In genomic region chr5:121711174-121711927, GRCm38 (mm10) we compare ENCODE assay signal across 8 mouse cellular contexts. TPM values are rescaled to one million over a fixed set of nuclear protein-coding genes. Genes with fewer than 3 reads are reported as not detected.
A peak's percentile ranks its signal among the peaks of the same experiment; 100 is the strongest.
DNase-seq lines count a peak whose midpoint lies in the region; ATAC-seq and TF ChIP-seq lines count a peak whose summit lies in the region.

Gene Atxn2 (plus strand): TSS chr5:121711337.

- DNase-seq in CD4-positive helper T cell, adult 2 months (ENCODE audit: low read depth, low spot score): peak; percentile 87
- DNase-seq in brain, embryonic 14.5 days (ENCODE audit: low read depth): peak; percentile 90
- peak; percentile 81 for DNase-seq in kidney, postnatal 0 days (ENCODE audit: low spot score)
- peak; percentile 87 for DNase-seq in liver, adult 2 months (ENCODE audit: extremely low read depth, low read depth, low spot score)
- peak; percentile 74 to 78 for DNase-seq in spleen, postnatal 36 days (ENCODE audit: low spot score in 2 of 2)

- ATAC-seq in heart, embryonic 12.5 days (ENCODE audit: insufficient number of reproducible peaks, low FRiP score): peak; percentile 89
- peak; percentile 87 for ATAC-seq in kidney, postnatal 0 days (replicated peaks; ENCODE audit: low FRiP score, low read depth)
- ATAC-seq in monocyte, adult 5-6 weeks (replicated peaks; ENCODE audit: insufficient number of reproducible peaks, low FRiP score, low TSS enrichment, poor library complexity, severe bottlenecking): peak; percentile 69

- TF ChIP-seq POLR2A in brain, embryonic 14.5 days (IDR thresholded peaks at IDR 0.05; ENCODE audit: borderline replicate concordance, extremely low read depth, insufficient read depth, insufficient read length, poor library complexity, severe bottlenecking): peak; percentile 96
- TF ChIP-seq POLR2A in liver, adult 2 months (IDR thresholded peaks at IDR 0.05; ENCODE audit: extremely low read depth, insufficient read depth, low read length): peak; percentile 77

- H3K4me2 ChIP-seq in heart, embryonic 12.5 days: peak within 1 kb of the TSS; percentile 88
- peak within 1 kb of the TSS; percentile 83 for H3K4me2 ChIP-seq in kidney, postnatal 0 days (ENCODE audit: low read length)

- H3K27me3 ChIP-seq in erythroblast, embryonic 14.5 days (ENCODE audit: control insufficient read depth): no peaks in the 10 kb centered on the region
- H3K27me3 ChIP-seq in heart, embryonic 12.5 days (replicated peaks): no peaks in the 10 kb centered on the region
- no peaks in the 10 kb centered on the region for H3K27me3 ChIP-seq in kidney, postnatal 0 days (ENCODE audit: insufficient read depth, low read length)
- H3K27me3 ChIP-seq in liver, adult 2 months (ENCODE audit: control insufficient read depth, insufficient read depth, low read length): no peaks in the 10 kb centered on the region

- H3K79me2 ChIP-seq in liver, adult 2 months (ENCODE audit: control insufficient read depth, insufficient read depth, low read length): peaks cover 27% of the 10 kb centered on the region

- no peaks in the 10 kb centered on the region for H3K9me3 ChIP-seq in erythroblast, embryonic 14.5 days (ENCODE audit: control insufficient read depth, low read length)
- H3K9me3 ChIP-seq in heart, embryonic 12.5 days (replicated peaks): no peaks in the 10 kb centered on the region
- no peaks in the 10 kb centered on the region for H3K9me3 ChIP-seq in kidney, postnatal 0 days (replicated peaks; ENCODE audit: low read length)

- H3K36me3 ChIP-seq in erythroblast, embryonic 14.5 days (ENCODE audit: control insufficient read depth): peaks cover 14% of the 10 kb centered on the region
- H3K36me3 ChIP-seq in heart, embryonic 12.5 days: no peaks in the 10 kb centered on the region
- no peaks in the 10 kb centered on the region for H3K36me3 ChIP-seq in kidney, postnatal 0 days (ENCODE audit: insufficient read depth, low read length)
- no peaks in the 10 kb centered on the region for H3K36me3 ChIP-seq in liver, adult 2 months (ENCODE audit: control insufficient read depth, insufficient read depth, low read length)

- peak within 1 kb of the TSS; percentile 99 for H3K9ac ChIP-seq in heart, embryonic 12.5 days
- peak within 1 kb of the TSS; percentile 99 for H3K9ac ChIP-seq in kidney, postnatal 0 days (ENCODE audit: low read depth, low read length)
- peak within 1 kb of the TSS; percentile 97 for H3K9ac ChIP-seq in liver, adult 2 months (ENCODE audit: low read depth, low read length)

- H3K4me3 ChIP-seq in erythroblast, embryonic 14.5 days (replicated peaks): peak within 1 kb of the TSS; percentile 93
- H3K4me3 ChIP-seq in heart, embryonic 12.5 days: peak within 1 kb of the TSS; percentile 100
- peak within 1 kb of the TSS; percentile 99 for H3K4me3 ChIP-seq in kidney, postnatal 0 days (replicated peaks; ENCODE audit: low read depth, low read length)
- H3K4me3 ChIP-seq in liver, adult 2 months (ENCODE audit: insufficient read depth, low read depth, low read length): peak within 1 kb of the TSS; percentile 99

- under 1% methylated on average over 69 of the region's 103 CpGs for WGBS in heart, embryonic 12.5 days
- WGBS in kidney, postnatal 0 days: 2% methylated on average over 60 of the region's 103 CpGs
- WGBS in liver, adult 2 months: under 1% methylated on average over 60 of the region's 103 CpGs

- peaks cover 49% of the 10 kb centered on the region for H3K4me1 ChIP-seq in erythroblast, embryonic 14.5 days (ENCODE audit: control insufficient read depth)
- peaks cover 30% of the 10 kb centered on the region for H3K4me1 ChIP-seq in heart, embryonic 12.5 days (replicated peaks)
- peaks cover 13% of the 10 kb centered on the region for H3K4me1 ChIP-seq in kidney, postnatal 0 days (replicated peaks; ENCODE audit: insufficient read depth, low read length)
- peaks cover 13% of the 10 kb centered on the region for H3K4me1 ChIP-seq in liver, adult 2 months (ENCODE audit: control insufficient read depth, insufficient read depth, low read length)

- no peak for TF ChIP-seq CTCF in brain, embryonic 14.5 days (IDR thresholded peaks at IDR 0.05; ENCODE audit: borderline replicate concordance, extremely low read depth, insufficient read depth, insufficient read length)
- no peak for TF ChIP-seq CTCF in kidney, postnatal 0 days (IDR thresholded peaks at IDR 0.05; ENCODE audit: low read depth)
- TF ChIP-seq CTCF in liver, adult 2 months (IDR thresholded peaks at IDR 0.05; ENCODE audit: low read depth, low read length): no peak

- H3K27ac ChIP-seq in heart, embryonic 12.5 days (ENCODE audit: poor library complexity, severe bottlenecking): peak within 1 kb of the TSS; percentile 99
- peak within 1 kb of the TSS; percentile 98 for H3K27ac ChIP-seq in kidney, postnatal 0 days
- H3K27ac ChIP-seq in liver, adult 2 months (replicated peaks; ENCODE audit: insufficient read depth, low read depth, low read length): peak within 1 kb of the TSS; percentile 100

RNA-seq across cellular contexts. Expression of gene Atxn2, which starts in this region (rescaled TPM):
- 156 and 226 TPM in 2 replicates for polyA plus RNA-seq in brain, embryonic 14.5 days (2012; rRNA removed)
- polyA plus RNA-seq in erythroblast, embryonic 14.5 days (2012): 11.4 and 12.2 TPM in 2 replicates
- polyA plus RNA-seq in heart, embryonic 12.5 days (2016; fragmentation: Nextera tagmentation; extraction: Ambion mirVana): 82.4 and 83.2 TPM in 2 replicates
- polyA plus RNA-seq in kidney, postnatal 0 days (2015; fragmentation: Nextera tagmentation; extraction: Ambion mirVana): 53.7 and 68.5 TPM in 2 replicates
- total RNA-seq in liver, adult 2 months (2014; rRNA removed): 58.5 and 74.7 TPM in 2 replicates
- 70.1 and 92.8 TPM in 2 replicates for polyA plus RNA-seq in liver, adult 2 months (2012; rRNA removed)
- total RNA-seq in monocyte, adult 5-6 weeks (2017): 24.4 to 49.0 TPM (median 40.7 TPM) in 3 replicates

Comparison
In these comparisons a context has a peak if more than half of its experiments do, and no peak if none do; other contexts are left out.
1. Peak in every context shown above with its lines: DNase-seq, ATAC-seq, H3K4me3 ChIP-seq and H3K27ac ChIP-seq.